Mouse (Mus musculus) v-Abl transformed pro-B cells (cell line): ENCODE data around the gene Gramd4.

Source experiments
- in situ Hi-C, 2 experiments: fragments of 400-800 bp; cut with MboI; formaldehyde crosslinking; loops; one replicate each; pipeline ENCODE4 v1.15.1; 2025; ENCODE audit not compliant: unreplicated experiment in 2 of 2

Gene Gramd4

DNA sequence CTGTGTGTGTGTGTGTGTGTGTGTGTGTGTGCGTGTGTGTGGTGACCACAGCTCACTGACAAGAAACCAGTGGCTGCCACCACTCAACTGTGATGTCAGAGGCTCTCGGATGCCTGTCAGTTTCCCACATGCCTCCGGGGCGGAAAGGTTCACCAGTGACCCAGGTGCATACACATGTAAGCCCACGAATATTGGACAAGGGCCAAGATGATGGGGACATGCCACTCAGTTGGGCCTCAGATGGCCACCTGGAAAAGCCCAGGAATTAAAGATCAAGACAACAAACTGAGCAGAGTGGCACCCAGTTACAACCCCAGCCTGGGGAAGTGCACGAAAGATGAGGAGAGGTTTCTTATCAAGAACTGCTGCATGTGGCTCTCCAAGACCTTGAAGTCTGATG lies 115.0 kb downstream of the Gramd4 start:
- in situ Hi-C loops, result no loop called here

DNA sequence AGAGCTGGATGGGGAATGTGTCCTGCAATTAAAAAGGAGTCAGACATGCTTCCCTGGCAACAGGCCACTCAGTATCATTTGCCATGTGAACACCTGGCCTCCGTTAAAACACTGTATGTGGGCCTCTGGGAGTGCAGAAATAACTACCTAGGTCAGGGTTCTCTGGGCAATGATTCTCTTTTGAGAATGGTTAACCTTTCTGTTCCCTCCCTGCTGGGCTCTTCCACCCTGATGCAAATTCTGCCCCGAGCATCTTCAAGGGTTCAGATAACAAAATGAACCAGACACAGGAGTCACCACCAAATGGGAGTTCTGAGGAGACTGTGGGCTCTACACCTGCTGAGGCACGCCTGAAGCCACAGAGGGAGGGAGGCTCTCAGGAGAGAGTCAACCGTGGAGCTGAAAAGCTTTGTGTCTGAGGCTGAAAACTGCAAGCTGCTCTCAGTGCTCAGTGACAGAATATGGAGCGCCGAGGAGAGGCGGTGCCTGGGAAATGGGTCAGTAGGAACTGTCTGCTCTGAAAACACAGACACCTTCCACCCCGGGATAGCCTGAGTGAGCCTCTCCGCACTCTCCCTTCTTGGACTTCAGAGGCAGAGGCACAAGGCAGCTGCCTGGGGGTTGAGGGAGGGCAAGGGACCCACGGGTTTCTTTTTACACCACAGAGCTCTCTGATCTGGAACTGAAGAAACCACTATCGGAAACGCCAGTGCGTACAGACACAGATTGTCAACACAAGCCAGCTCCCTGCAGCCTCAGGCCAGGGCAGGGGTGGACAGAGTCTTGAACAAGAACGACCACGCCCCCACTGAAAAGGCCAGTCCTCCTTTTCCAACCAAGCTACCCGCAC lies 115.9 kb downstream of the Gramd4 start:
- in situ Hi-C loops, result no loop called here

DNA sequence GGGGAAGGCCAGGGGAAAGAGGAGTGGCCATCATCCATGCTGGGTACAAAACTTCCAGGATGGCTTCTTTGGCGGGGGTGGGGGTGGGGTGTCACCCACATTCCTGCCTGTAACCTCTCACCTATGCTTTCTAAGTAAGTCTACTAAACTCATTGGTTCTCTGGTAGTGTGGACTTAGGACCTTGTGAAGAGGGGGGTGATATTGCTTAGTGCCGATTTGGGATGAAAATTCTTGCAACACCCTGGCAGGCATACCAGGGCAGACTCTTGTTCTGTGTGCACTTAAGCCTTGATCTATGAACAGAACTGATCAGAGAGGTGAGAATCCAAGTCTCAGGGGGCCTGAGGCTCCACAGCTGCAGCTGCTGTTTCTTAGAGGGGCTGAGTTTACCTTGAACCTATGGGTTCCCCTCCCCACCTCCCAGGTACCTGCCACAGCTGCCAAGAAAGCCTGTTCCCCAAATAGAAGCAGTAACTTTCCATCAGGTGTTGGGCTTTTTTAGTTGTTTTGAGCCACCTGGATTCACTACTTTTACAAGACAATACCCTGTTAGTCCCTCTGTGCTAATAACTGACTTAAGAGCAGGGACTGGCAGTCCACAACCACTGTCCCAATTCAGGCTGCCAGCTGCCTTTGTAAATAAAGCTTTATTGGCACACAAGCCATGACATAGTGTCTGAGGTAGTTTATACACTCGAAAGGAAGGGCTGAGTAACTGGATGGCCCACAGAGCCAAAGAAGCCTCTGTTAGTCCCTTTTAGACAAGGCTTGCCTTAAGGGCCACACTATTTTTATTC lies 118.0 kb downstream of the Gramd4 start:
- in situ Hi-C loops, result loop anchor here in 1 of 2 experiments (25.0 kb wide), 1 partner anchor 763 kb away; no protein-coding TSS in a partner anchor

DNA sequence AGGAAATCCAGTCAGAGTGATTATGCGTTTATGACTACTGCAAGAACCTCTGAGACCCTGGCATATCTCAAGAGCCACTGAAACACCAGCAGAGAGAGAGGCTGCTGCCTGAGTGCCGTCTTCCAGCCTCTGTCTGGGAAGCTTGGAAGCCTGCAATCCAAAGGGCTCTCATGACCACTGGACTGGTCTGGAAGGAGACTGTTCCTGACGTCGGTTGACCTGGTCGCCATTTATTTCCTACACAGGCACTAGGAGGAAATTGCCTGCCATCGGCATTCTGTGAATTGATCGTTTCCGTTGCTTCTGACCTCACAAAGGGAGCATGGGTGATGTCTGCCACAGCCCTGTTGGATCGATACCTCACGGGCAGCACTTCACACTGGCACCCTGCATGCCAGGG lies 118.7 kb downstream of the Gramd4 start:
- in situ Hi-C loops, result loop anchor here in 1 of 2 experiments (25.0 kb wide), 1 partner anchor 764 kb away; no protein-coding TSS in a partner anchor

DNA sequence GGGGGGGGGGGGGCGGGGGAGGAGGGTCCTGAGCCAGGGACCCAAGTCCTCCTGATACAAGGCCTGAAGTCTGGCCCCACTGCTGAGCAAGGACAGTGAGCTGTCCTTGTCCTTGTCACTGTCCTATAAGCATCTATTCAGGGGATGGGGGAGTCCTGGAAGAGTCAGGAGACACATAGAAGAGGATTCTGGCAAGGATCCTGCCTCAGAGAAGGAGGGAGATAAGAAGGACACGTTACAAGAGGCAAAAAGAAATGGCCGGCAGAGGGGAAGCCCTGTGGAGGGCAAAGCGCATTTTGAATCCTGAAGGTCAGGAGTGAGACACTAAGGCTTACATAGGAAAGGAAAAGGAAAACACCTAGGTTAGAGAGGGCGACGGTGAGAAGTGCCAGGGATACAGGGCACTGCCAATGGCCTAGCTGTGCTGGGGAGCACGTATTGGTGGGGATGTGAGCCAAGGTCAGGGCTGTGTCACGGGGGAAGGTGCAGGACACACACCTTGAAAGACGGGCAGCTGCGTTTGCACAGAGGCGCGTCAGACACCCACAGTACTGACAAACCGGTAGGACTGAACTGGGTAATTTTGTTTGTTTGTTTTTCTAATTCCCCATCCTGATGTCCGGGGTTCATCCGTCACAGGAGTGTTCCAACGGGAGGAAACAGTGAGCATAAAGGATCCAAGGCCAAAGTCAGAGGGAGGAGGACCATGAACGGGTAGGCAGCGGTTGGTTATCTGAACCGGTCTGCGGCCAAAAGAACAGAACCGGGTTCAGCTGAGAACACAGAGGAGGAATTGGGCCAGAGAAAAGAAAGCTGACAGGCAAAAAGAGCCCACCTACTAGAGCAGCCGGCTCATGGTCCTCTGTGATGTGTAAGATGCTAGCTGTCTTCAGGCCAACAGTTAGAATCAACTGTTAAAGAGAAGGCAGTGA lies 119.5 kb downstream of the Gramd4 start:
- in situ Hi-C loops, result loop anchor here in 1 of 2 experiments (25.0 kb wide), 1 partner anchor 765 kb away; no protein-coding TSS in a partner anchor

DNA sequence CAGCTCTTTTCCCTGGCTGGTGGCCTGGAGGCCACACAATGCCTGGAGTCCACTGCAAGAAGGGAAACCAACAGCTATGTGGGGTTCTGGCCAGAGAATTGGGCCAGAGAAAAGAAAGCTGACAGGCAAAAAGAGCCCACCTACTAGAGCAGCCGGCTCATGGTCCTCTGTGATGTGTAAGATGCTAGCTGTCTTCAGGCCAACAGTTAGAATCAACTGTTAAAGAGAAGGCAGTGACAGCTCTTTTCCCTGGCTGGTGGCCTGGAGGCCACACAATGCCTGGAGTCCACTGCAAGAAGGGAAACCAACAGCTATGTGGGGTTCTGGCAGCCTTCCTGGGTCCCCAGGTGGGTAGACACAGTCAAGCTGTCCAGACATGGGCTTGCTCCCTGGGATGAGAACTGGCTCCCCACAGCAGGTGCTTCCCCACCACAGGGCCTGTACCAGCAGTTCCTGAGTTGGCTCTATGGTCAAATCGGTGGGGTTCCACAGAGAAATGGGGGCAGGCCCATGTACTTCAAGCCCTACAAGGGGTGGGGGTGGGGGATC lies 120.3 kb downstream of the Gramd4 start:
- in situ Hi-C loops, result loop anchor here in 1 of 2 experiments (25.0 kb wide), 1 partner anchor 765 kb away; no protein-coding TSS in a partner anchor

DNA sequence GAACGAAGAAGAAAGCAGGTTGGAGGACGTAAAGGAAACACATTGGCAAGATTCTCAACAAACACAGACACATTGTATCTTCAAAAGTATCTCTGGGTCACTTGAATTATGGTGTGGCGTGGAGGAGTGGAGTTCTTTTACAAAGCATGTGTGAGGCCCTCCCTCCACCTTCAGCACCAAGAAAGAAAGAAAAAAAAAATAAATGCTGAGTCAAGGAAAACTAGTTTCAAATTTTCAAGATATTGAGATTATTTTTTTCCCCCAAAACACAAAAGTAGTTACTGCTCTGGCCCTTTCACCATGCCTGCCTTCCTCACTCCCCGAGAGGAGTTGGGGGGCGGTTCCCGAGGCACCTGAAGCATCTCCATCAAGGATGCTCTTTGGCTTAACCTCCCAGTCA lies 121.1 kb downstream of the Gramd4 start:
- in situ Hi-C loops, result loop anchor here in 1 of 2 experiments (25.0 kb wide), 1 partner anchor 766 kb away; no protein-coding TSS in a partner anchor

DNA sequence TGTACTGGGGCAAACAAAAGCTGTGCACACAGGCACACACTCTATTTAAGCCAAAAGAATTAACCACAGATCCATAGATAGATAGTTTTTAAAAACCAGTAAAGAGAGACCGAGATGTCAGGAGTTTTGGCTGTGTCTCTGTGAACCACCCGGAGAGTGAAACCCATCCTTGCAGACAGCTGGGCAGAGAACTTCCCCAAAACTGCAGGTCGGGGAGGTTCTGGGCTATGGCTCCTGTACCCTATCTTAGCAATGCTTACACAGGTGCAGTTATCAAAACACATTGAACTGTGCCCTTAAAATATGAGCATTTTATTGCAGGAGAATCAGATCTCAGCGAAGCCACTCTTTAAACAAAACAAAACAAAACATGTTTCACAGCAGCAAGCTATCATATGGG lies 122.9 kb downstream of the Gramd4 start:
- in situ Hi-C loops, result loop anchor here in 1 of 2 experiments (25.0 kb wide), 1 partner anchor 768 kb away; no protein-coding TSS in a partner anchor

DNA sequence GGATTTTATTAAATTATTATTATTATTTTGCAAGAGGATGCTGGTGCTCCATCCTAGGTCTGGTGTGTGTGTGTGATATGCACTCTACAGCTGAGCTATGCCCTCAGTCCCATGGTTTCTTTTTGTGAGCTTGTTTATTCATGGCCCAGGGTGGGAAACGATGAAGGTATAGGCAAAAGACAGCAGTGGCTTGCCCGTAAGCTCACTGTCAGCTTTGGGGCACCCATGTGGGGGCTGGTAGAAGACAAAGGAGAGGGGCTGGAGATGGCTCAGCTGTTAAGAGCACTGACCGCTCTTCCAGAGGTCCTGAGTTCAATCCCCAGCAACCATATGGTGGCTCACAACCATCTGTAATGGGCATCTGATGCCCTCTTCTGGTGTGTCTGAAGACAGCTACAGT lies 123.8 kb downstream of the Gramd4 start:
- in situ Hi-C loops, result loop anchor here in 1 of 2 experiments (25.0 kb wide), 1 partner anchor 769 kb away; no protein-coding TSS in a partner anchor

DNA sequence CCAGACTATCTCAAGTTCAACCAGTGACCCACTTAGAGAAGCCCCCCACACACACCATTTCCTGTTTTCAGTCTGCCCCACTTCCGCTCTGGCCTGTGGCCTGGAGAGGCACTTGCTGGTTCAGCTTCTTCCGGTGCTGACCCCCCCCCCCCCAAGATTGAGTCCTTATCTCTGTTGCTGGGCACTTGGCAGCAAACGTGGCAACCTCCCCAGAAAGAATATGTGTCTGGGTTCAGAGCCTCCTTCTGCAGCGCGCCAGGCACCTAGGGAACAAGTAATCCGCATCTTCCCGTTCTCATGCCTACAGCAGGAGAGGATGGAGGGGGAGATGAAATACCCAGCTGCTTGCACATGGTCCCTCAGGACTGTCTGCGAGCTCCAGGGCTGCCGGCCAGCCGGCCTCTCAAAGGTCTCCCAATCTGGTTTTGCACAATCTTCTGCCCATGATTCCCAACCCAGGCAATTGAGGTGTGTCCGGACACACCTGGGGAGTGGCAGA lies 124.5 kb downstream of the Gramd4 start:
- in situ Hi-C loops, result loop anchor here in 1 of 2 experiments (25.0 kb wide), 1 partner anchor 770 kb away; no protein-coding TSS in a partner anchor

DNA sequence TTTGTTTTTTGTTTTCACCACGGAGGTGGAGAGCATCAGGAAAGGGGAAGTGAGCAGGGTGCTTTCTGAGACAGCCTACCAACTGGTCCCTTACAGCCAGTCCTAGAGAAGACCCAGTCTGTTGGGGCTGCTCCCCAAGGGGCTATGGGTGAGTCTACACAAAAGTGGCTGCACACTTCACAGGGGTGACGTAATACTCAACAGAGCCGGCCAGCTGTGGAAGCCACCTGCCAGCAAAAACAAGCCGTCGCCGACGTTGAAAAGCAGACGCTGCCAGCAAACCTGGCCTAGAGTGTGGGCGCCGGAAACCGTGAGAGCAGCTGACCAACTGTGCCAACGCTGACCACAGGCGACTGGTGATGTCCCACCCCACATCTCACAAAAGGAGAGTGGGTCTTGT lies 125.2 kb downstream of the Gramd4 start:
- in situ Hi-C loops, result loop anchor here in 1 of 2 experiments (25.0 kb wide), 1 partner anchor 770 kb away; no protein-coding TSS in a partner anchor

DNA sequence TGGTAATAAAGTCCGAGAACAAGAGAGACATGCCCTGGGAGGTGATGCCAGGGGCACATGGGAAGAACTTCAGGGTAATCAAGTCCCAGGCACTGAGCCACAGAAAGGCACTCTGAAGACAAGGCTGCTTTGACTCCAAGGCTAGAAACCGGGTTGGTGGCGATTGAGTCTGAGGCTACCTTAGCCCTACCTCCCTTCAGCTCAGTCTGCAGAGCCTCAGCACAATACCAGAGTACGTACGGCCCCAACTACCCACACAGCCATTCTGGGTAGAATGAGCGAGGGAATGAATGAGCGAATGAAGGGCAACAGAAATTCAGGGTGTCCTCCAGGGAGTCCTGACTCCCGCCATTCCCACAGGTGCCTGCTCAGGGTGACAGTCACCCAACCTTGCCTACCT lies 126.0 kb downstream of the Gramd4 start:
- in situ Hi-C loops, result loop anchor here in 1 of 2 experiments (25.0 kb wide), 1 partner anchor 771 kb away; no protein-coding TSS in a partner anchor

DNA sequence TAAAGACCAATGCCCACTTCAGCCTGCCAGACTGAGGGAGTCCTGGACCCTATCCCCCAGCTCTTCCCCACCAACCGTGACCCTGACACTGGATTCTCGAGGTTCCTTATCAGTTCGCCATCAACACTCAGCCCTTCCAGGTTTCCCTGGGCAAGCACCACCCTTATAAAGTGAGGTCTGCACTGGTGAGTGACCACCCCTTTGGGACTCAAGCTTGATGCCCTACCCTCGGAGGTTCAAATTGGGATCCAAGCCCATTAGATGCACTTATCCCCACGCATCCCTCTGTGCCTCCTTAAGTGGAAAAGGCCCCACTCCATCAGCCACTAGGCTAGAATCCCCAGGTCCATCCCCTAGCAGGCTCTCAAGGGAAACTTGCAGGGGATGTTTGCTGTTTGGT lies 126.6 kb downstream of the Gramd4 start:
- in situ Hi-C loops, result loop anchor here in 1 of 2 experiments (25.0 kb wide), 1 partner anchor 772 kb away; no protein-coding TSS in a partner anchor

DNA sequence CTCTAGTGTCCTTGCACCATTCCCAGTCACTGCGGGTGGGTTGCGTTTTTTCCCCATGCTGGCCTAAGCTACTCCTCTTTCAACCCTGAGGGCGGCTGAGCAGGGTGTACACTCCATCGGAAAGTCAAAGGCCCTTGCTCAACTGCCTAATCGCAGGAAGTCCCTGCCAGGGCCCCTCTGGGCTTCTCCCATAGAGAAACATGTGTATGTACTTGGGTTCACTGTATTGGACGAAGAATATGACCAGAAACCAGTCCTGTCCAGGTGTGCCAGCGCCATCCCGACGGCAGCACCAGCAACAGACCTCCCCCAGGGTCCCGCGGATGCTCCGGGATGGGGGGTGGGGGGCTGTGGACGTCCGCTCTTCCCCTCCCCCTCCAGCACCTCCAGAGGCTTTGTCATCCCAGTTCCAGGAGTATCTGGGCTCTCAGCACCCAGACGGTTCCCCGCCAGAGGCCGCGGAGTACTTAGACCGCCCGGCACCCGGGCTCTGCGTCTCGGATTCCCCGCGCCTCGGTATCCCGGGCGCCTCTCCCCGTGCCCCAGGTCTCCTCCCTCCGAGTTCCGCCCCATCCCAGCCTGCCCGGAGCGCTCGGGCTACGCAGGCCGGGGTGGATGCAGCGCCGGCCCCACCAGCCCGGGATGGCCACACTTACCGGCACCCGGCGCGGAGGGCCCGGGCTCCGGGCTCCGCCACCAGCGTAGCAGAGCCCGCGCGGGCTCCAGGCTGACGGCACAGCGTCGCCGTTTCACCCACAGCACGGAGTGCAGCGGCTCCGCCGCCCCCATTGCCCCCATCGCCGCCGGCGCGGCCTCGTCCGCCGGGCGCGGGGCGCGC lies 127.6 kb downstream of the Gramd4 start:
- in situ Hi-C loops, result loop anchor here in 1 of 2 experiments (25.0 kb wide), 1 partner anchor 773 kb away; no protein-coding TSS in a partner anchor

DNA sequence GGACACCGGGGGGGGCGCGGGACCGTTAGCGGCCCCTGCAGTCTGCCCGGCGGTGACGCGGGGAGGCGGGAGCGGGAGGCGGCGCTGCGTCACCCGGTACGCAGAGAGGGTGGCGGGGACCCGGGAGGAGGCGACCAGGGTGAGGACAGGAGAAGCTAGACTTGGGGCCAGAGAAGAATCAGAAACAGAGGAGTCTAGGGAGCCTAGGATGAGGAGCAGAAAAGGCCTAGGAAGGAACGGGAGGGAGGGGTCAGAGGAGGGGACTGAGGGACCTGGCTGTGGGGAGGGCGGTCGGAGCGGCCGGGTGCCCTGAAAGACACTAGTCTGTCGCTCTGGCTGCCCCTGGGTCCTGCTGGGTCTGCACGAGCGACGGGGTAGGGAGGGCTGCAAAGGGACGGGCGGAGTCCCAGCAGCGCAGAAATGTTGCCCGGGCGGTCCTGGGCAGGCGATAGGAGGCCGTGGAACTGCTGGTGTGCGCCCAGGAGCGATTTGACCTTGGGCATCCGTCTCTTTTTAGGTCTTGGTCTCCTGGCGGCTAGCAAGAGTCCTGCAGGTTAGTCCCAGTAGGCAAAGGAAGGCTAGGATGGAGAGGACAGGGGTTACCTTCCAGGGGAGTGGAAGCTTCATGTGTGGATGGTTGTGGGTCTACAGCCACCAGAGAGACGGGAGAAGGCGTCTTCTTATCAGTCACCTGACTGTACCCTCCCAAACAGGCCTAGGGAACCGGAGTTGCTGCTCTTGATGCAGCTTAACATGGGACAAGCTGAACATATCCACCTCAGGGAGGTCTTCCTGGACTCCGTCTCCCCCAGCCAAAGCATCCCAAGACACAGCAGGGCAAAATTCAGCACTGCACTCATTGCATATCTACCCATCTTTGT lies 128.4 kb downstream of the Gramd4 start, which contains the start of gene Cerk:
Gene Cerk (minus strand): TSS at position 453 of the 881 bp plus-strand sequence.
- in situ Hi-C loops, result loop anchor here in 1 of 2 experiments (25.0 kb wide), 1 partner anchor 774 kb away; no protein-coding TSS in a partner anchor

DNA sequence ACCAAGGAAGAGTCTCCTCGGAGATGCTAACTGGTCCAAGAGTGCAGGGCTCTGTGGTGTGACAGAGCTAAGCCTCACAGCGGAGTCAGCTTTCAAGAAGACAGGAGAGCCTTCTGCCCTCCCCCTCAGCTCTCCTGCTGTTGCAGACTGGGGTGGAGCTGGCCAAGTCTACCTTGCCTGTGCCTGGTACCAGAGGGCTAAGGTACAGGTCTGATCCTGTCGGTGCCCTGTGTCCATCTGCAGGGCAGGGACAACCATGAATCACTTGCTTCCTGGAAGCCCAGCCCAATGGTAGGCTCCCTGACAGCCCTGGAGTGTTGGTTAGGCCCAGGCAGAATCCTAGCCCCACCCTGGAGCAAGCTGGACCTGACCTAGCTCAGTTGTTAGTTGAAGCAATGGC lies 129.2 kb downstream of the Gramd4 start:
- in situ Hi-C loops, result loop anchor here in 1 of 2 experiments (25.0 kb wide), 1 partner anchor 774 kb away; no protein-coding TSS in a partner anchor
